Mouse (Mus musculus) cerebellum, adult 9-10 months (tissue): ENCODE results near the gene Eef1akmt4.

Experiments used
- DNase-seq: peaks from one replicate; pipeline ENCODE4 v3.0.0; 2022

The Eef1akmt4 gene

DNA sequence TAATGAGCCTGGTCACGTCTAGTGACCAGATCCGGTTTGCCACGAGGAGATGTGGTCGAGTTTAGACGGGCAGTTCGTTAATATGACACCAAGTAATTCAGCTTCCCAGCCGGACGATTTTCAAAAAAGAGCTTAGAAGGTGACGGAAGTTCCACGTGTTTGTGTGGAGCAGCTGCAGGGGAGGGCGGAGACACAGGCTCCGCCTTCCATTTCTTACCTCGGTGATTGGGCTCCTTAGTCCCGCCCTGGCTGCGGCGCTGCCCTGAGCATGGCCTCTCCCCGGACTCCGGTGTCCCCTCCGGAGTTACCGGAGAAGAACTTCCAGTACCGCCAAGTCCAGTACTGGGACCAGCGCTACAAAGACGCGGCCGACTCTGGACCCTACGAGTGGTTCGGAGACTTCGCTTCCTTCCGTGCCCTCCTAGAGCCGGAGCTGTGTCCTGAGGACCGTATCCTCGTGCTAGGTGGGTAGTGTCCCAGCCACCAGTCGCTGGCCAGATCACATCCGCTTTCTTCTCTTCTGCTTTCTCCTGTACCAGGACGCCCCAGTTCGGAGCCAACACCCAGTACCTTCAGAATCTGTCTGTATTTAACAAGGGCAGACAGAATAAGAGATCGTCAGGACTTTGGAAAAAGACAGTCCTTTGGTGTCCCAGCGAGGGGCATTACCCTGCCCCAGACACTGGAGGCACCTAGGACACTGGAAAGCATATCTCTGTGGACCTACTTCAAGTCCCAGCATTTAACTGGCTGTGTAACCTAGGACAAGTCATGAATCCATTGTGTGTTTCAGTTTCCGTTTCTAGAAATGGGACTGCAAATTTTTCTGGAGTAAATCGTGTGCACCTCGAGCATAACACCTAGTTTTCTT, at the start of gene Eef1akmt4, which contains the start of the genes Gm49333 and Alg3:
Gene Eef1akmt4, plus strand, starts transcription at position 237 of the 871 bp plus-strand sequence.
Gene Gm49333, plus strand, starts transcription at position 254 of the 871 bp plus-strand sequence.
Gene Alg3, minus strand, starts transcription at position 379 of the 871 bp plus-strand sequence.
- DNase-seq: peak; percentile 84

GRCm38 (mm10) chr16:20565075-20565474, 46.3 kb upstream of the Eef1akmt4 start:
- no peak for DNase-seq

GRCm38 (mm10) chr16:20589366-20589938, 21.9 kb upstream of the Eef1akmt4 start, which contains the start of gene Vwa5b2:
Gene Vwa5b2 (plus strand): TSS chr16:20589471.
- peak; percentile 38 for DNase-seq

DNA sequence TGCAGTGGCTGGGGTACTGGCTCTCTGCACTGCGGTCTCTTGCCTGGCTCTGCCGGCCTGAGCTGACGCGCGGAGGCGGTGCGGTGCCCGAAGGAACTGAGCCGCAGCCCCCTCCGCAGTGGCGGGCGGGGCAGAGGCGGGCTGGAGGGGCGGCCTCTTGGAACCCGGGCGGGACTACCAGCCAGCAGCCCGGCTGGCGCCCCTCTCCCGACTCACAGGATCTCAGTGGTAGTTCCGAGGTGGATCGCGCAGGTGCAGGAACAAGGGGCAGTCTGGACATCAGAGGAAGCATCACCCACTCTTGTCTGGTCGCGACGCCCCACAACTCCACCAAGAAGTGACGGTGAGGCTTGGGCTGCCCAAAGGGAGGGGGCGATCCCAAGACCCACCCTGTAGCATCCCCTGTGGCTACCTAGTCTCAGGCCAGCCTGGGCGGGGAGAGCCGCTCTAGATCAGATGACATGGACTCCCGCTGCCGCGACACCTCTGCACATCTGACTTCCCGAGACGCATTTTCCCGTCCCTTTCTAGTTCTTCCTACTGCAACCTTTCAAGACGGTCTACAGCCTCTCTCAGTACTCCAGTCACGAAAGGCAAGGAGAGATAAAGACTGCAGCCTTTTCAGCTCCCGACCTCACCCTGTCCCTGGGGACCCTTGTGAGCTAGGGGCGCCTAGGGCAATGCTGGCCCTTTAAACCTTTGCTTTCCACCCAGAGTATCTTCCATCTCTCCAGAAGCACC, 21.3 kb upstream of the Eef1akmt4 start:
- DNase-seq: peak; percentile 50

DNA sequence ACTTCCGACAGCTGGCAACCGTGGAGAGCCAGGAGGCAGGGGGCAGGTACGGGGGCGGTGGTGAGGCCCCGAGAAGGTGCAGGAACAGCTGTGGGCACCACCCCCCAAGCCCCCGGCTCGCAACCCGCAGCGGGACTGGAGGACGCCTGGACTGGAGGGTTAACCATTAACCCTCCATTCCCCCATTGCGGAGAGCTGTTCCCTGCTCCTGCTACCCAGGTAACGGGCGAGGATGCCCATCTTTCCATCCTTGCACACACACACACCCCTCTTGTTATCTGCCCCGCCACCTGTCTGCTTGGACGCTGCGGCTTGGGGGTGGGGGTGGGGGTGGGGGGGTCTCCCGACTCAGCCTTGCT, 20.7 kb upstream of the Eef1akmt4 start:
- DNase-seq: no peak

DNA sequence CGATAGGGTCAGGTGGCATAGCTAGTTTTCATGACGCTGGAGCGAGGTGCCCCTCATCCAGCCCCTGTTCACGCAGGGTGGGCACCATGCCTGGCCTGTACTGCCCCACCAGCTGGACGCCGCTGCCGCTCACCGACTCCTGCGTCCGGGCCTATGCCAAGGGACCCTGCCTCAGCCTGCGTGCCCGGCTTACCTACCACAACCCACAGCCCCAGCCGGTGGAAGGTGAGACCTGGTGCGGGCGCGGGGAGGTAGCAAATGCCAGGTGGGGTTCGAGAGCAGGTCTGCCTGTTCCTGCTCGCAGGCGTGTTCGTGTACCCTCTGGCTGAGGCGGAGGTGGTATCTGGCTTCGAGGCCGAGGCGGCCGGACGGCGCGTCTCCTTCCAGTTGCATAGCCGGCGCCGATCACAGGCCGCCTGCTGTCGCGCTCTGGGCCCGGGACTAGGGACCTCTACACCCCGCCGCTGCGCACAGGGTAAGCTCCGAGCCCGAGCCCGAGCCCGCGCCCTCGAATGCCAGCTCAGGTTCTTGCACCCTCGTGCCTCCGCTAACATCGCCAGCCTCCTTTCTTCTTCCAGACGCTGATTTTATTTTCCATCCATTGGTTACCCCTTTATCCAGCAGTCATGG, 20.2 kb upstream of the Eef1akmt4 start:
- no peak for DNase-seq

- no peak for DNase-seq
Observed at GRCm38 (mm10) chr16:20595060-20595673, 16.2 kb upstream of the Eef1akmt4 start.

DNA sequence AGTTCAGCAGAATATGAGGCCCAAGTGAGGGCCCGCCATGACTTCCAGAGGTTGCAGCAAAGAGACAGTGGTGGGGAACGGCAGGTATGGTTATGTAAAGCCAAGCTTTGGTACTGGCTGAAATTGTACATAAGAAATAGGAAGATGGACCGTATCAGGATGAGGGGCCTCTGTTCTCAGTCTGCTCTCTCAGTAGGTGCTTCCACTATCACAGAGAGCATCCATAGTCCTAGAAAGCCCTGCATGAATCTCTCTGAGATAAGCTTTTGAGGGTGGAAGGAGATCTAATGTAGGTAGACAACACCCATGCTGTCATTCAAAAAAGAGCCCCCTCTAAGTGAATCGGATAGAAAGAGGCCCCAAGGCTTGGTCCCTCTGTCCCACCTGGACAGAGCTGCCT, 15.7 kb upstream of the Eef1akmt4 start:
- DNase-seq: no peak

DNA sequence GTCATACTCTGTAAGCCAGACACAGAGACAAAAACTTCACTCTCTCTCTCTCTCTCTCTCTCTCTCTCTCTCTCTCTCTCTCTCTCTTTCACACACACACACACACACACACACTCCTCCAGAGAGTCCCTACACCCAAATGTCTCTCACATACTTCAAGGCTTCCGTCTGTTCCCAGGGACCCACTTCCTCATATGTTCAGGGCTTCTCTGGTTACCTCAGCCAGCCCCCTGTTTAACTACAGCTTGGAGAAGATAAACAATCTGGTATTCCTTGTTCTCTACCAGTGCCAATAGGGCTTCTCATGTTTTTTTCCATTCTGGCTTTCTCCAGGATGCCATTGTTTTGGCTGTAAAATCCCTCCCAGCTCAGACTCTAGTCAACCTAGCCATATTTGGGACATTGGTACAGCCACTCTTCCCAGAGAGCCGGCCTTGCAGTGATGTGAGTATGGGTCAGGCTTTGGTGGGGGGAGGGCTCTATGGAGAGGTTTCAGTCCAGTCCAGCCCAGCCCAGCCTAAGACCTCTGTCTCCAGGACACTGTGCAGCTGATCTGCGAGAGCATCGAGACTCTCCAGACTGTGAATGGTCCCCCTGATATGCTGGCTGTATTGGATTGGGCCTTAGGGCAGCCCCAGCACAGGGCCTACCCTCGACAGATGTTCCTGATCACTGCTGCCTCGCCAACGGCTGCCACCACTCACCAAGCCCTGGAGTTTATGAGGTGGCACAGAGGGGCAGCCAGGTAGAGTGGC, 14.5 kb upstream of the Eef1akmt4 start:
- DNase-seq: no peak

DNA sequence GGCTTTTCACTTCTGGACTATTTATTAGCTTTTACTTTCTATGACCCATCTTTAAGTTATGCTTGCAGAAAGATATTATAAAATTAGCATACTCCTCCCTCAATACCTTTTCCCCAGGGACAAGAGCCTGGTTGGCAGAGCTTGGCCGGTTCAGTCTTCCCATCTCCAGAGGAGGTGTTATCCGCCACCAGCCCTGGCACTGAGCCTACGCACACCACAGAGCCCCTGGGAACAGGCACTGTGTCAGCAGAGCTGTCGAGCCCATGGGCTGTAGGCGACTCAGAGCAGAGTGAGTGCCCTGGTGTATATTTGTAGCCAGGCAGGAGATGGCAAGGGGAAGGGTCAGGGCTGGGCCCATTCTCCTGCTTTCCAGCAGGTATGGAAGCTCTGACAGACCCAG, 10.9 kb upstream of the Eef1akmt4 start:
- DNase-seq: no peak

GRCm38 (mm10) chr16:20604705-20605104, 6.7 kb upstream of the Eef1akmt4 start:
- DNase-seq: no peak

- DNase-seq: peak; percentile 78
Observed at GRCm38 (mm10) chr16:20610501-20611356, 664 bp upstream of the Eef1akmt4 start.

DNA sequence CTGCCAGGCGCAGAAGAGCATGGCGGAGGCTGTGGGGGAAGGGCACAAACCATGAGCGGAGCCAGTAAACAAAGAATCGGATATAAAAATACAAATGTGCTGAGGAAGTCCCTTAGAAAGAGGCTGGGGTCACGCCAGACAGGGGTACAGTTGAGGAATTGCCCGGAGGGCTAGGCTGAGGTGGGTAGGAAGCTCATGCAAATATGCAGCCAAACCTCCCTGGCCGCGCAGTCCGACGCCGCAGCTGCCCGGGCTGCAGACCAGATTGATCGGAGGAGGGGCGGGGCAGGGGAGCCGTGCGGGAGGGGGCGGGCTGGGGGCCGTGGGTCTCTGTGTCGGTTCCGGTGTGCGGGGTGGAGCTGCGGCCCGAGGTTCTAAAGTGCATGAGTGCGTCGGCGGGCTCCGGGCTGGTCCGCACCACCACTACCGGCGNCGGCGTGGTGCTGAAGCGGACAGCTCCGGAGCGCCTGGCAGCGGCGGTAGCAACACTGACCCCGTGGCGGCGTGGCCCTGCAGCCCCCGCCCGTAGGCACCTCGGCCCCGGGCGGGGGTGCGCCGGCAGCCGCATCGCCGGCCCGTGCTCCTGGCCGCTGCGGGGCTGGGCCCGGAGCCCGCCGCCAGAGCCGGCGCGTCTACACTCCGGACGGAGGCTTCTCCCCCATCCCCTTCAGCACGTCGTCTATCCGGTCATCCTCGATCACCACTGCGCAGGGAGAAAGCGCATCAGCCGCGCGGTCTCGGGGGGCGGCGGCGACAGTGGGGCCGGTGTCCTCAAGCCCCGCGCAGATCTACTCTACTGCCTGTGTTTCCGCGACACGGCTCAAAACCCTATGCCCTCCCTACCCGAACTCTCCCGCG, 8.4 kb downstream of the Eef1akmt4 start:
- DNase-seq: peak; percentile 51

DNA sequence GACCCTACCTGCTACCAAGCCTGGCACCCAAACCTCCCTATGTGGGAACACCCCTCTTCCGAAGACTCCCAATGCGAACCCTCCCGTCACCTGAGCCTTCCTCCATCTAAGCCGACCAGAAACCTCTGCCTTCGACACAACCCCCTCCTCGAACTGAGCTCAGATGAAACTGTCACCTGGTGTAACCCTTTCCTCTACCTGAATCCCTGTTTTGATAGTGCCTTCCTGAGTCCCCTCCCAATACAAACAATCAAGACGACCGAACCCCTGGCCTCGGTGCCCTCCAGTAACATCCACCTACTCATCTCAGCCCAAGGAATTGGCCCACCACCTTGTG, 9.0 kb downstream of the Eef1akmt4 start:
- DNase-seq: peak; percentile 74

DNA sequence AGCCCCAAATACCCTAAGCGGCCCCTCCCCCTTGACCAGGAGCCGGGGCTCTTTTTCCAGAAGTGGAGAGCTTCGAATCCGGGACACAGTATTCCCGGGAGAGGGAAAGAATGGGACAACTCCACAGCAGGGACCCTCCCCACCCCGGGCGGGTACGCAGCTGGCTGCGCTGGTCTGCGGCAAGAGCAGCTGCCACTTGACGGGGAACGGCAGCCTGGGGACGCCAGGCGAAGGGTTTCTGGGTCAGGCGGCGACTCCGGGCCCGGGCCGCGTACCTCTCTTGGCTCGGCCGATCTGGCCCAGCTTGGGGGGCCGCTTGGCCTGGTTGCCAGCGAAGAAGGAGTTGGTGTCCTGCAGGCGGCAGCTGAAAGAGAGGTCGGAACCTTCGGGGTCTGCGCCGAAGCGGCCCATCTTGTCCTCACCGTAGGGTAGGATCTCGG, 9.4 kb downstream of the Eef1akmt4 start:
- no peak for DNase-seq

DNA sequence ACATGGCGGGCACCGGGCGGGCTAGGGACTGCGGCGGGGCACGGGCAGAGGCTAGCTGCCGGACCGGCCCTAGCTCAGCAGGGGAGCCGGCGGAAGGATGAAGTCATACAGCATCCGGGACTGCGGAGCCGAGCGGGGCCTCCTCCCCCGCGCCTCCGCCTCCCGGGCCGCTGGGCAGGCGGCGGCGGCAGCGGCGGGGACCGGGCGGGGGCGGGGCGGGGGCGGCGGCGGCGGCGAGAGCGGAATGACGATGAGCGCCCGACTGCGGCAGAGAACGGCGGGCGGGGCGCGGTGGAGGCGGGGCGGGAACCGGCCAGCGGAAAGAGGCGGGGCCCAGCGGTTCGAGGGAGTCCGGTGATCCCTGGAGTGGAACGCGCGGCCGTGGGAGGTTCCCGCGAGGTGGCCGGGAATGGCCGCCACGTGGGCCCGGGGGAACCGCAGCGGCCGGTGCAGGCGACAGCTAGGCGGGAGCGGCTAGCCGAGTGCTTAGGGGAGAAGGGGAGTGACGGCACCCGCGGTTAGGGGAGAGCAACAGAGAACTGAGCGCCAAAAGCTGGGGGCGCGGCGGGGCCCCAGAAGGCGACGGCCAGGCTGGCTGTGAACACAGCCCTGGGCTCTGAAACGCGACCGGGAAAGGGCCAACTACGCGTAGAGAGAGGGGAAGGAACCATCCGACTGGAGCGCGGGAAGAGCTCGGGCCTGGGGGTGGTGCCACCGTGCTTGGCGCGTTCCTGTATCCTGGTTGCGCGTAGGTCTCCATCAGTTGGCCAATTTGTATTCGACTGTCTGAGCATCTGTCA, 10.0 kb downstream of the Eef1akmt4 start, which contains the start of gene Camk2n2:
Gene Camk2n2, minus strand, starts transcription at position 97 of the 800 bp plus-strand sequence.
- peak; percentile 85 for DNase-seq

DNA sequence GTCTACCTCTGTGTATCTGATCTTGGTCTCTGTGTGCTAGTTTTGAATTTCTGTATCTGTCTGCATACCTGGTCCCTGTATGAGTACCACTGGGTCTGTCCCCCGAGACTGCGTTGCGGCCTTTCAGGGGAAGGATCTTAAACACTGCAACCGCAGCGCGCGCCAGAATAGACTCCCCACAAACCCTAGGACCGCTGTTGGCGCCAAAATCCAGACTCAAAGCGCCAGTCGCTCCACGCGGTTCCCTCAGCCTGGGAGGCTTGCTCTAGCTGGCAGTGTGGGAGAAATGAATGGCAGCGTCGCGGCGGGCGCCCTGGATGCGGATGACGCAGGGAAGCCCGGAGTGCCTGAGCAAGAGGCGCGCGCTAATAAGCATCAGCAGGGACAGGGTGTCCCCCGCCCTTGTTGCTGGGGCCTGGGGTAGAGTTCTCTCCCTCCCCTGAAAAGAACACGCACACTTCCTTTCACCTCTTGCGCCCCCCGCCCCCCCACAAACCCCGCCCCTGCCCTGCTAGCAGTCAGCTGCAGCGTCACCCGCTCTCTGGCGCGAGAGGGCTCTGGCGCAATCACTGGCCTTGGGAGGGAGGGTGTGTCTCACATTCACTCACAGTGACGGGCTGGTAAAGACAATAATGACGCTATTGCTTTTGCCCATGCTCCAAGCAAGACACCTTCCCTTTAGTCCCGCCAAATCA, 10.7 kb downstream of the Eef1akmt4 start:
- DNase-seq: peak; percentile 86

DNA sequence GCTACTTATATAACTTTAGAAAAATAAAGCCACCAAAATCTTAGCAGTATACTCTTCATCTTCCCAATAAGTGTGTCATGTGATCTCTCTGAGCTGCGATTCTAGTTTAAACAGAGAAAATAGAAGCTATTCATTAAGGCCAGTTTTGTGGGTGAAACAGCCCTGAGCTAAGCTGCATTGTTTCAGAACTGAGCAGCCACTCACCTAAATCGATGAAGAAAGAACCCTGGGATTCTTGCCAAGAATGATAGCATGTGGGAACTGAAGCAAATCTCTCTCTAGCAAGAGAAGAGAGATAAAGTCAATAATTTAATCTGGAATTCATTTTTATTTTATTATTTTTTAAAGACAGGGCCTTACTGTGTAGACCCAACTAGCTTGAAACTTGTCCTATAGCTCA, 11.8 kb downstream of the Eef1akmt4 start:
- peak; percentile 50 for DNase-seq
